Mouse (Mus musculus) thymus, postnatal 0 days (tissue): ENCODE results near the gene Tnfrsf26. TPM values are rescaled to one million over a fixed set of nuclear protein-coding genes. Genes with fewer than 3 reads are reported as not detected.

ENCODE experiments used
- DNase-seq: peaks from one replicate; pipeline ENCODE4 v3.0.0-alpha.2; 2015; ENCODE audit warnings: low spot score
- microRNA-seq: library from miRNA; unstranded; fragments of <30 nt; microRNA quantifications from one replicate; pipeline ENCODE4, GENCODE M21; 2016; ENCODE audit warnings: borderline number of aligned reads
- polyA plus RNA-seq: library from polyadenylated mRNA; unstranded; fragments of >200 nt; fragmentation: Nextera tagmentation; extraction: Ambion mirVana; gene quantifications from 2 replicates; pipeline ENCODE4 v1.2.1, GENCODE M21; 2015

Gene Tnfrsf26
- polyA plus RNA-seq, 1 experiment from 2014 or later, result 11.3 TPM

- no peak for DNase-seq
Observed at GRCm38 (mm10) chr7:143600231-143600740, 28.2 kb downstream of the Tnfrsf26 start.

- DNase-seq, result peak; percentile 99
Observed at GRCm38 (mm10) chr7:143599428-143600230, 28.9 kb downstream of the Tnfrsf26 start, which contains the start of gene Cars. Cars (minus strand) TSS chr7:143600090.

- no peak for DNase-seq
Observed at GRCm38 (mm10) chr7:143594865-143595264, 33.7 kb downstream of the Tnfrsf26 start.

- DNase-seq, result no peak
Observed at GRCm38 (mm10) chr7:143592255-143592654, 36.3 kb downstream of the Tnfrsf26 start.

GRCm38 (mm10) chr7:143588006-143588405 is 40.5 kb downstream of the Tnfrsf26 start:
- DNase-seq, result no peak

- DNase-seq, result no peak
Observed at GRCm38 (mm10) chr7:143587586-143587985, 40.9 kb downstream of the Tnfrsf26 start.

- DNase-seq, result peak; percentile 69
Observed at GRCm38 (mm10) chr7:143583956-143584355, 44.6 kb downstream of the Tnfrsf26 start.

- DNase-seq, result no peak
Observed at GRCm38 (mm10) chr7:143583025-143583424, 45.5 kb downstream of the Tnfrsf26 start.

DNA sequence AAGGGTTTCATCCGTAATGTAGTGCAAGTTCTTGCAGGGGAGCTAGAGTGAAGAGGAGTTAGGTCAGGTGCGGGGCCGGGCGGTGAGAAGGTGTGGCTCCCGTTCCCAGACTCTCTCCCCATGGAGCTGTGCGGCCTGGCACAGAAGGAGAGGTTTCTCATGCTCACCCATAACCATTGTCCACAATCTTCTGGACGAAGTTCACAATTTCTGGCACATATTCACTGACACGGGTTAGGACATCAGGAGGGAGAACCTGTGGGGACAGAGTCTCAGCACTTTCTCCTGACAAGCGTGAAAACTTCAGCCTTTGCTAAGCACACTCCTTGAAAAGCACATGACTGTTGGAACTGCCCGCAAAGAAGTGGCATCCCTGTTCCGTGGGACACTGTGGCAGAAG is 52.8 kb downstream of the Tnfrsf26 start:
- no peak for DNase-seq

DNA sequence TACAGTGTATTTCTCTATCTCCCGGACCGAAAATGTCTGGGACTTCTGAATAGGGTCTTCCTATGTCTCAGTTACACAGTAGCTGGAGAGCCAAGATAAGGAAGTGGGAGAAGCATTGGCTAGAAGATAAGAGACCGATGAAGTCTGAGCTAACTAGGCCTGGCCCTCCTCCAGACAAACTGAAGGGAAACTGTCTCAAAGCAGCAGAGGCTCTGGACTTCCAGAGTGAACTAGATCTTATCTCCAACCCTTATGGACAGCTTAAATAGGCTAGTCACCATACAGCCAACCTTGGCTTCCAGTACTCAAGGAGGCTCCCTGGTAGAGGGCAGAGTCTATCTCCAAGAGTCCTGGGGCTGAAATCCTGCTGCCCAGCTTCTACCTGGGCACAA is 62.9 kb downstream of the Tnfrsf26 start:
- no peak for DNase-seq

- DNase-seq, result no peak
Observed at GRCm38 (mm10) chr7:143565015-143565647, 63.4 kb downstream of the Tnfrsf26 start.

DNA sequence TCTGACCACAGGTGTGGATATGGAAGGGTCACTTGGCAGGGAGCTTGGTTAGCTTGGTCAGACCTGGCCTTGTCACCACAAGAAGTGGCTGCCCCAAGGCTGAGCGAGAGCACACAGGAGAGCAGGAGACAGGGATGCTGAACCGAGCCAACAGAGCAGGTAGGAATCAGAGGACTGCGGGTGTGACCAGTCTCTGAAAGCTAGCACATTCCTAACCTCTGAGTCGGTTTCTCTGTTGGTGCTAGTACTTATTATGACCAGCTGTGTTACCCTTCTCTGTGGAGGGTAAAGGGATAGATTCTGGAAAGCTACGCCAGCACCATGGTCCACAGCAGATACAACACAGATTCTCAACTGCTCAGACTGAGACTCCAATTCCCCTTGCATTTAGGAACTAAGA is 64.7 kb downstream of the Tnfrsf26 start:
- no peak for DNase-seq

Small RNA genes lying within 50 kb of the gene (microRNA-seq; reads per million reads assigned to microRNA genes)
- gene Mir7064, result 1.7 reads per million

Other genes starting within 250 kb of the Tnfrsf26 start
- 59.1 and 74.9 TPM in 2 replicates for gene Cdkn1c, start 167.7 kb downstream of the Tnfrsf26 start, polyA plus RNA-seq
- 1.0 and 1.6 TPM in 2 replicates for gene Slc22a18, start 155.0 kb downstream of the Tnfrsf26 start, polyA plus RNA-seq
- 0.91 and 0.95 TPM in 2 replicates for gene Phlda2, start 125.6 kb downstream of the Tnfrsf26 start, polyA plus RNA-seq
- gene Nap1l4, start 79.6 kb downstream of the Tnfrsf26 start, polyA plus RNA-seq, result 196 and 211 TPM in 2 replicates
- gene Cars, start 28.6 kb downstream of the Tnfrsf26 start, polyA plus RNA-seq, result 40.3 and 42.9 TPM in 2 replicates
- gene Tnfrsf22, start 20.9 kb upstream of the Tnfrsf26 start, polyA plus RNA-seq, result 3.5 and 3.7 TPM in 2 replicates
- gene Tnfrsf23, start 57.1 kb upstream of the Tnfrsf26 start, polyA plus RNA-seq, result 1.9 and 2.4 TPM in 2 replicates
- 6.5 and 6.6 TPM in 2 replicates for gene Osbpl5, start 128.3 kb upstream of the Tnfrsf26 start, polyA plus RNA-seq
- gene Mrgprg, start 138.3 kb upstream of the Tnfrsf26 start, polyA plus RNA-seq, result 0.27 and 0.31 TPM in 2 replicates
- 1.5 and 1.7 TPM in 2 replicates for gene Mrgpre, start 155.8 kb upstream of the Tnfrsf26 start, polyA plus RNA-seq
- gene Nadsyn1, start 194.1 kb upstream of the Tnfrsf26 start, polyA plus RNA-seq, result 7.1 and 7.7 TPM in 2 replicates
- 30.0 and 41.7 TPM in 2 replicates for gene Dhcr7, start 194.4 kb upstream of the Tnfrsf26 start, polyA plus RNA-seq
- gene Gm498, start 238.1 kb upstream of the Tnfrsf26 start, polyA plus RNA-seq, result not detected in 2 replicates